Mouse (Mus musculus): ENCODE measurements around the gene Gorasp2. TPM values are rescaled to one million over a fixed set of nuclear protein-coding genes. Genes with fewer than 3 reads are reported as not detected.

The Gorasp2 gene
- polyA plus RNA-seq, 1 experiment from 2014 or later: 159 TPM

DNA sequence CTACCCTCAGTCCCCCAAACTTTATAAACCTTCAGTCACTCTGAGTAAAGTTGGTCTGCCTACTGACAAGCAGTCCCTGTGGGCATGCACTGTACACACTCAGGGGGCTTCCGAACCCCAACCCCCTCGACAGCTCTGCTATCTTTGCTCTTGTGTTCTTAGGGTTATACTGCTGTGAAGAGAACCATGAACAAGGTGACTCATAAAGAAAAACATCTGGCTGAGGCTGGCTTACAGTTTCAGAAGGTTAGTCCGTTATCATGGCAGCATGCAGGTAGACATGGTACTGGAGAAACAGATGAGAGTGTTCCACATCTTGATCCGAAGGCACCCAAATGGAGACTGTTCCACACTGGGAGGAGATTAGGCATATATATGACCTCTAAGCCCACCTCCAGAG, 49.5 kb downstream of the Gorasp2 start:
- H3K4me3 ChIP-seq: no peak overlapping the region
- DNase-seq (ENCODE audit: low spot score): no peak
- no peaks in the 10 kb centered on the region for H3K4me1 ChIP-seq
- peaks cover 64% of the 10 kb centered on the region for H3K36me3 ChIP-seq
- no peaks in the 10 kb centered on the region for H3K9me3 ChIP-seq (replicated peaks)
- H3K27ac ChIP-seq (replicated peaks): no peak overlapping the region
- no peaks in the 10 kb centered on the region for H3K27me3 ChIP-seq (ENCODE audit: low read depth, poor library complexity, severe bottlenecking)
- 89% methylated on average over 4 of the region's 4 CpGs for WGBS

DNA sequence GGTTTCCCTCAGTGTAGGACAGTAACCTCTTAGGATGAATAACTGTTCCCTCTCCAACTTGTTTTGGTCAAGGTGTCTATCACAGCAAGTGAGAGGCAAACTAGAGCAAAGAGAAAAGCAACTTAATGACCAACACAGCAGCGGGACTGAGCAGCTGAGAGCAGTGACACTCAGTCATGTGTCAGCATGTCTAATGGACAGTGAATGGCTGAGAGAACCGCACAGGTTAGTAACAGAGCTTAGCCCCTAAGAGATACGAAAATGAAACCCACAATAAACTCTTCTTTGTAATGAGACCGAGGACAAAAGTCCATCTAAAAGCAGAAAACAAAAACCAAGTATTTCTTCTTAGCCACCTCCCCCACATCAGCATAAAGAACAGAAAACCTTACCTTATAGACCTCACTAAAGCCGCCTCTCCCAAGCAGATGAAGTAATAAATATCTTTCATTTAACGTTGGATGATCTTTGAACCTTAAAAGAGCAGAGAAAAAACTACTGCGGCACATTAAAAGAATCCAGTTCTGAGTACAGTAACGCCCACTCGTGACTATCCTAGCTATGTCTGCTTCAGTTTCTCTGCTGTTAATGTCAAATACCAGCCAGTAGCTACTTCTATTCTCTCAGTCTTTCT, 62.4 kb downstream of the Gorasp2 start:
- H3K4me1 ChIP-seq: no peaks in the 10 kb centered on the region
- H3K36me3 ChIP-seq: peaks cover 72% of the 10 kb centered on the region
- no peaks in the 10 kb centered on the region for H3K9me3 ChIP-seq (replicated peaks)
- no peak for DNase-seq (ENCODE audit: low spot score)
- H3K27me3 ChIP-seq (ENCODE audit: low read depth, poor library complexity, severe bottlenecking): no peaks in the 10 kb centered on the region
- no peak overlapping the region for H3K27ac ChIP-seq (replicated peaks)
- no peak overlapping the region for H3K4me3 ChIP-seq
- WGBS: 93% methylated on average over 9 of the region's 9 CpGs

DNA sequence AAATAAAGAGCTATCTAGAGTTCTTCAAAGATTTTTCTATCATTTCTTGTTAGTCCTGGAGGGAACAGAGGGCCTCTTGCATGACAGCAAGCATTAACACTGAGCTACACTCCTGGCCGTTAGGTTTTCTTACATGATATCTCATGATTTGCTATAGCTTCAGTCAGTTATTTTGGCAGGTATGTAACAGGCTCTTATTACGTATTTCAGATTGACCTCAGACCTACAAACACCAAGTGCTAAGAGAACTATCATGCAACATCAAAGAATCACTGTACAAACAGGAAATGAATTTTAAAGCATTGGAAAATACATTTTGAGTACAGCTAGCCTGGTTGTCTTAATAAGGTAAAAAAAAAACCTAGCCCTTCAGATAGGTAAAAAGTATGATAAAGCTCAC, 65.7 kb downstream of the Gorasp2 start:
- H3K9me3 ChIP-seq (replicated peaks): no peaks in the 10 kb centered on the region
- H3K36me3 ChIP-seq: peaks cover 64% of the 10 kb centered on the region
- H3K4me3 ChIP-seq: no peak overlapping the region
- no peak overlapping the region for H3K27ac ChIP-seq (replicated peaks)
- DNase-seq (ENCODE audit: low spot score): no peak
- H3K4me1 ChIP-seq: no peaks in the 10 kb centered on the region
- no peaks in the 10 kb centered on the region for H3K27me3 ChIP-seq (ENCODE audit: low read depth, poor library complexity, severe bottlenecking)
- 94% methylated on average over 2 of the region's 2 CpGs for WGBS

DNA sequence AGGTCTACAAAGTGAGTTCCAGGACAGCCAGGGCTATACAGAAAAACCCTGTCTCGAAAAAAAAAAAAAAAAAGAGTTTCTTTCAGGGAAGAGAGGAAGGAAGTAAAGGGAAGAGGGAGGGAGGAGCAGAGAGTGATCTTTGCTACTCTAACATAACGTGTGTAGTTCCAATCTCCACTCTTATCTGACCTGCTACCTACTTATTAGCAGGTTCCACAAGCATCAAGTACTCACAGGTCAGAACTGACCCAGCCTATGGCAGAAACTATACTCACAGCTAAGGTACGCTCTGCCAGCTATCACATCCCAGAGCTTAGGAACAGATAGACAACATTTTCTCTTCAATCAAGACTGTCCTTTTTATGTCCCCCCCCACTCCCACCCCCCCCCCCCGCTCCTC, 74.2 kb downstream of the Gorasp2 start:
- Histone ChIP-seq H3K36me3 (peaks cover 96% of the 10 kb centered on the region), H3K4me1 (no peaks in the 10 kb centered on the region), H3K27ac (replicated peaks) (no peak overlapping the region), H3K27me3 (ENCODE audit: low read depth, poor library complexity, severe bottlenecking) (no peaks in the 10 kb centered on the region), H3K4me3 (no peak overlapping the region), H3K9me3 (replicated peaks) (no peaks in the 10 kb centered on the region)
- no peak for DNase-seq (ENCODE audit: low spot score)
- 89% methylated on average over 3 of the region's 4 CpGs for WGBS

DNA sequence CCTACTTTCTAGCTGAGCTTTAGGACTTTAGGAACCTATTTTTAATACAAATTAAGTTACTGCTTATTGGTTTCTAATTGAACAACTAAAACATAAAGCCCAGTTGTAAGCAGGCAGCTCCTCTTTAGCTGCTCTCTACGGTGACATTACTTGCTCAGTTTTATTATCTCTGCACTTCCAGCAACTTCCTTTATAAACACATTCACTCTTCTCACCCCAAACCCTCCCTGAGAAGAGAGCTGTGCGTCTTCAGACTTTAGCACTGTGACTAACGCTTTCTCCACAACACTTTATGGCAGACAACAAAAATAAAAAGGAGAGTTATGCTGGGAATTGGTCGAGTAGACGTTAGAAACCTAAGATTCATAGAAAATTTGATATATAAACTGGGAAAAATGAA, 74.6 kb downstream of the Gorasp2 start:
- 94% methylated on average over 5 of the region's 5 CpGs for WGBS
- Histone ChIP-seq H3K9me3 (replicated peaks) (no peaks in the 10 kb centered on the region), H3K36me3 (peaks cover 97% of the 10 kb centered on the region), H3K27me3 (ENCODE audit: low read depth, poor library complexity, severe bottlenecking) (no peaks in the 10 kb centered on the region), H3K4me1 (no peaks in the 10 kb centered on the region), H3K27ac (replicated peaks) (no peak overlapping the region), H3K4me3 (no peak overlapping the region)
- no peak for DNase-seq (ENCODE audit: low spot score)

DNA sequence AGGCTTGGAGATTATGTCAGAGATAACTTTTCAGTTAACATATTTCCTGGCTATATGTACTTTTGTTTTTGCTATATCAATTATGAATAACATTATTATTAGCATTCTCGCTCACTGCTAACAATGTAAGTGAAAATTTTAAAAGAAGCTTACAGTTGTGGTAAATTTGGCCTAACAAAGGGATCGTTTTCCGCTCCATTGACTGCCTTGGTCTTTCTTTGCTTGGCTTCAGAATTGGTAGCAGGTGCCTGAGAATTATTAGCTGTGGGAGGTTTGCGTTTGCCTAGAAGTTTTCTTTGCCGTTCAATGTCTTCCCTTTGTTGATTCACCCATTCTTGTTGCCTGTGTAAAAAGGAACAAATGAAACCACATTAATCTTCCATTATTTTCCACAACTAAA, 80.5 kb downstream of the Gorasp2 start:
- Histone ChIP-seq H3K4me1 (no peaks in the 10 kb centered on the region), H3K36me3 (peaks cover 96% of the 10 kb centered on the region), H3K4me3 (no peak overlapping the region), H3K27me3 (ENCODE audit: low read depth, poor library complexity, severe bottlenecking) (no peaks in the 10 kb centered on the region), H3K9me3 (replicated peaks) (no peaks in the 10 kb centered on the region), H3K27ac (replicated peaks) (no peak overlapping the region)
- WGBS: 74% methylated on average over 5 of the region's 5 CpGs
- no peak for DNase-seq (ENCODE audit: low spot score)

DNA sequence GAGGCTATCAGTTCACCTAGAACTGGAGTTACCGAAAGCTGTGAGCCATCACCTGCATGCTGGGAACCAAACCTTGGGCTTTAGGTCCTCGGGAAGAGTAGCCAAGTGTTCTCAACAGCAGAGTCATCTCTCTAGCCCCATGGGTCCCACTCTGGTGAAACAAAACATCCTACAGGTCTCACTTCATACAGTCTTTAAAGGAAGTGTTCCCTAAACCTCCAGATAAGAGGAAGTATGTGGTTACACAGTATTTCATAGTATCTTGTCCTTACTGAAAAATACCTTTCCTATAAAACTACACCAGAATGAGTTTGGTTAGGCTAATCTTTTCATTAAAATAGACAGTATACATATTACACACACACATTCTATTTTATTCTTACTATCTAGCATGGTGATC, 81.2 kb downstream of the Gorasp2 start:
- no peaks in the 10 kb centered on the region for H3K27me3 ChIP-seq (ENCODE audit: low read depth, poor library complexity, severe bottlenecking)
- no peaks in the 10 kb centered on the region for H3K9me3 ChIP-seq (replicated peaks)
- DNase-seq (ENCODE audit: low spot score): no peak
- WGBS: 85% methylated on average over 2 of the region's 2 CpGs
- H3K4me1 ChIP-seq: no peaks in the 10 kb centered on the region
- peaks cover 96% of the 10 kb centered on the region for H3K36me3 ChIP-seq
- no peak overlapping the region for H3K4me3 ChIP-seq
- H3K27ac ChIP-seq (replicated peaks): no peak overlapping the region

DNA sequence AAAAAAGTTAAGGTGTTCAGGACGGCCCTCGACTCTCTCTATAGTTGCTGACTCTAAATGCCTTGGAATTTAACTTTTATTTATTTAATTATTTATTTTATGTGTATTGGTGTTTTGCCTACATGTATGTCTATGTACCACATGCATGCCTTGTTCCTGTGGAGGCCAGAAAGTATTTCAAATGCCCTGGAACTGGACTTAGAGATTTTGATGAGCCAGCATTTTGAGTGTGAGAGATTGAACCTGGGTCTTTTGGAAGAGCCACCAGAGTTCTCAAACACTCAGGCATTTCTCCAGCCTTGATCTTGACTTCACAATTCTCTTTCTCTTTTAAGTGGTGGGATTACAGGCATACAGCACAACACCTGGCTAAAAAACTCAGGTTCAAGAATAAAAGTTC, 90.3 kb downstream of the Gorasp2 start:
- Histone ChIP-seq H3K27me3 (ENCODE audit: low read depth, poor library complexity, severe bottlenecking) (no peaks in the 10 kb centered on the region), H3K4me1 (no peaks in the 10 kb centered on the region), H3K4me3 (no peak overlapping the region), H3K9me3 (replicated peaks) (no peaks in the 10 kb centered on the region), H3K36me3 (peaks cover 76% of the 10 kb centered on the region), H3K27ac (replicated peaks) (no peak overlapping the region)
- WGBS: 92% methylated on average over 2 of the region's 2 CpGs
- no peak for DNase-seq (ENCODE audit: low spot score)

DNA sequence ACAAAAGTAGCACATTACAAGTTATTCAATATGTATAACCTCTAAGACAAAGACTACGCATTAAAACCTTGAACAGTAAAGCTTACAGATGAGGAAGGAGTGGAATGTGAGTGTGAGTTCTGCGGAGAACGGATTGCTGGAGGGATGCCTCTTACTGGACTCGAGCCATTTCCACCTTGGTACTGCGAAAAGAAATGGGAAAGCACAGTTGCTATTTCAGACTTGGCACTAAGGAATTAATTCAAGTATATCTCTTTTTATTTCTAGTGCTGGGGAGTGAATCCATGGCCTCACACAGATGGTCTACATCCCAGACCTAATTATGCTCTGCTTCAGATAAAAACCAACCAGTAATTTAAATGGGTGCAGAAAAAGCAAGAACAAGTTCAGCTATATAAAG, 90.8 kb downstream of the Gorasp2 start:
- H3K9me3 ChIP-seq (replicated peaks): no peaks in the 10 kb centered on the region
- 95% methylated on average over 5 of the region's 5 CpGs for WGBS

More for the DNA sequence above, 90.8 kb downstream of the Gorasp2 start:
- no peak for DNase-seq (ENCODE audit: low spot score)
- H3K27me3 ChIP-seq (ENCODE audit: low read depth, poor library complexity, severe bottlenecking): no peaks in the 10 kb centered on the region
- H3K4me3 ChIP-seq: no peak overlapping the region
- peaks cover 72% of the 10 kb centered on the region for H3K36me3 ChIP-seq
- no peaks in the 10 kb centered on the region for H3K4me1 ChIP-seq
- H3K27ac ChIP-seq (replicated peaks): no peak overlapping the region

Other genes with a start within 250 kb of the Gorasp2 start
- gene Sp5, start 186.7 kb upstream of the Gorasp2 start, polyA plus RNA-seq (2016; fragmentation: Nextera tagmentation; extraction: Ambion mirVana): 12.9 and 15.9 TPM in 2 replicates
- 1.9 and 2.2 TPM in 2 replicates for gene Erich2, start 152.8 kb upstream of the Gorasp2 start, polyA plus RNA-seq (2016; fragmentation: Nextera tagmentation; extraction: Ambion mirVana)
- gene Gad1, start 108.5 kb upstream of the Gorasp2 start, polyA plus RNA-seq (2016; fragmentation: Nextera tagmentation; extraction: Ambion mirVana): 2.6 and 7.9 TPM in 2 replicates
- 3.0 and 3.4 TPM in 2 replicates for gene Gm26558, start 532 bp downstream of the Gorasp2 start, polyA plus RNA-seq (2016; fragmentation: Nextera tagmentation; extraction: Ambion mirVana)
- 30.1 and 30.5 TPM in 2 replicates for gene Tlk1, start 164.2 kb downstream of the Gorasp2 start, polyA plus RNA-seq (2016; fragmentation: Nextera tagmentation; extraction: Ambion mirVana)

Measured in midbrain, embryonic 10.5 days (tissue).